Mouse (Mus musculus): ENCODE data around the gene Tmem223. TPM values are rescaled to one million over a fixed set of nuclear protein-coding genes. Genes with fewer than 3 reads are reported as not detected.

The Tmem223 gene
- total and polyA plus RNA-seq, 2 experiments from 2014 or later: 241 to 269 TPM

- H3K4me1 ChIP-seq (ENCODE audit: insufficient read depth): peaks cover 32% of the 10 kb centered on the region
- ATAC-seq: no peak
Measured at GRCm38 (mm10) chr19:8818301-8818798, 47.6 kb downstream of the Tmem223 start.

GRCm38 (mm10) chr19:8818801-8819595 lies 48.2 kb downstream of the Tmem223 start, which contains the start of gene Ttc9c:
Ttc9c (minus strand) TSS chr19:8819333.
- Histone ChIP-seq H3K27me3 (ENCODE audit: insufficient read depth, low read length) (no peaks in the 10 kb centered on the region), H3K9me3 (ENCODE audit: low read length) (no peaks in the 10 kb centered on the region), H3K4me3 (ENCODE audit: low read depth, low read length) (peak within 1 kb of the TSS; percentile 97), H3K27ac (ENCODE audit: low read depth, low read length) (peak within 1 kb of the TSS; percentile 100), H3K9ac (peak within 1 kb of the TSS; percentile 96), H3K4me1 (ENCODE audit: insufficient read depth) (peaks cover 32% of the 10 kb centered on the region), H3K4me2 (ENCODE audit: low read depth) (peak within 1 kb of the TSS; percentile 88), H3K36me3 (ENCODE audit: insufficient read depth) (peaks cover 11% of the 10 kb centered on the region)
- peak; percentile 99 for DNase-seq
- under 1% methylated on average over 33 of the region's 33 CpGs for WGBS
- peak; percentile 92 for ATAC-seq
- no peak for TF ChIP-seq CTCF (IDR thresholded peaks at IDR 0.05; ENCODE audit: low read depth)

More at GRCm38 (mm10) chr19:8818301-8818798, 47.6 kb downstream of the Tmem223 start:
- Histone ChIP-seq H3K9ac (peak overlapping the region; percentile 63), H3K4me2 (ENCODE audit: low read depth) (peak overlapping the region; percentile 88), H3K36me3 (ENCODE audit: insufficient read depth) (peaks cover 5% of the 10 kb centered on the region), H3K9me3 (ENCODE audit: low read length) (no peaks in the 10 kb centered on the region), H3K4me3 (ENCODE audit: low read depth, low read length) (peak overlapping the region; percentile 97), H3K27ac (ENCODE audit: low read depth, low read length) (peak overlapping the region; percentile 100), H3K27me3 (ENCODE audit: insufficient read depth, low read length) (no peaks in the 10 kb centered on the region)
- no peak for TF ChIP-seq CTCF (IDR thresholded peaks at IDR 0.05; ENCODE audit: low read depth)
- DNase-seq: no peak
- WGBS: 27% methylated on average over 14 of the region's 14 CpGs

GRCm38 (mm10) chr19:8819596-8820423 lies 49.0 kb downstream of the Tmem223 start, which contains the start of gene Hnrnpul2:
Hnrnpul2 (plus strand) TSS chr19:8820010.
- Histone ChIP-seq H3K9me3 (ENCODE audit: low read length) (no peaks in the 10 kb centered on the region), H3K27me3 (ENCODE audit: insufficient read depth, low read length) (no peaks in the 10 kb centered on the region), H3K4me2 (ENCODE audit: low read depth) (peak within 1 kb of the TSS; percentile 88), H3K36me3 (ENCODE audit: insufficient read depth) (peaks cover 17% of the 10 kb centered on the region), H3K4me1 (ENCODE audit: insufficient read depth) (peaks cover 32% of the 10 kb centered on the region), H3K4me3 (ENCODE audit: low read depth, low read length) (peak within 1 kb of the TSS; percentile 97), H3K9ac (peak within 1 kb of the TSS; percentile 96), H3K27ac (ENCODE audit: low read depth, low read length) (peak within 1 kb of the TSS; percentile 100)
- TF ChIP-seq CTCF (IDR thresholded peaks at IDR 0.05; ENCODE audit: low read depth): 0 out of 2 replicates have a peak, but pooled peaks have one; percentile 1
- ATAC-seq (peak; percentile 93), DNase-seq (peak; percentile 100)
- WGBS: 2% methylated on average over 74 of the region's 83 CpGs

GRCm38 (mm10) chr19:8820424-8820956 lies 49.7 kb downstream of the Tmem223 start:
- H3K9me3 ChIP-seq (ENCODE audit: low read length): no peaks in the 10 kb centered on the region
- H3K27me3 ChIP-seq (ENCODE audit: insufficient read depth, low read length): no peaks in the 10 kb centered on the region
- peak overlapping the region; percentile 97 for H3K4me3 ChIP-seq (ENCODE audit: low read depth, low read length)
- peaks cover 32% of the 10 kb centered on the region for H3K4me1 ChIP-seq (ENCODE audit: insufficient read depth)
- ATAC-seq (no peak), DNase-seq (no peak)
- peak overlapping the region; percentile 100 for H3K27ac ChIP-seq (ENCODE audit: low read depth, low read length)
- WGBS: under 1% methylated on average over 47 of the region's 48 CpGs
- TF ChIP-seq CTCF (IDR thresholded peaks at IDR 0.05; ENCODE audit: low read depth): no peak
- H3K36me3 ChIP-seq (ENCODE audit: insufficient read depth): peaks cover 21% of the 10 kb centered on the region
- peak overlapping the region; percentile 96 for H3K9ac ChIP-seq
- peak overlapping the region; percentile 88 for H3K4me2 ChIP-seq (ENCODE audit: low read depth)

- H3K4me2 ChIP-seq (ENCODE audit: low read depth): peak overlapping the region; percentile 88
- peaks cover 26% of the 10 kb centered on the region for H3K36me3 ChIP-seq (ENCODE audit: insufficient read depth)
- DNase-seq: no peak
- TF ChIP-seq CTCF (IDR thresholded peaks at IDR 0.05; ENCODE audit: low read depth): no peak
- peaks cover 32% of the 10 kb centered on the region for H3K4me1 ChIP-seq (ENCODE audit: insufficient read depth)
- H3K27me3 ChIP-seq (ENCODE audit: insufficient read depth, low read length): no peaks in the 10 kb centered on the region
- peak overlapping the region; percentile 96 for H3K9ac ChIP-seq
- H3K4me3 ChIP-seq (ENCODE audit: low read depth, low read length): peak overlapping the region; percentile 97
- ATAC-seq: no peak
- under 1% methylated on average over 7 of the region's 7 CpGs for WGBS
- no peaks in the 10 kb centered on the region for H3K9me3 ChIP-seq (ENCODE audit: low read length)
- no peak overlapping the region for H3K27ac ChIP-seq (ENCODE audit: low read depth, low read length)
Measured at GRCm38 (mm10) chr19:8821146-8821545, 50.4 kb downstream of the Tmem223 start.

Small RNA genes lying within 50 kb of the gene (microRNA-seq; reads per million reads assigned to microRNA genes)
- 0 reads per million in 2 experiments for gene Mir6992

Other genes with a start within 250 kb of the Tmem223 start
Only the 30 nearest of the 33 such genes appear.
- 9.1 and 13.1 TPM in 2 replicates for gene Slc22a8, start 179.7 kb upstream of the Tmem223 start, total RNA-seq (2014; rRNA removed)
- gene Slc22a8, start 179.7 kb upstream of the Tmem223 start, polyA plus RNA-seq (2015; fragmentation: Nextera tagmentation; extraction: Ambion mirVana): 16.6 and 19.0 TPM in 2 replicates
- gene Slc22a6, start 153.0 kb upstream of the Tmem223 start, total RNA-seq (2014; rRNA removed): 11.5 and 19.0 TPM in 2 replicates
- 13.2 and 15.5 TPM in 2 replicates for gene Slc22a6, start 153.0 kb upstream of the Tmem223 start, polyA plus RNA-seq (2015; fragmentation: Nextera tagmentation; extraction: Ambion mirVana)
- gene Chrm1, start 107.2 kb upstream of the Tmem223 start, total RNA-seq (2014; rRNA removed): 17.0 and 17.5 TPM in 2 replicates
- 12.4 and 14.9 TPM in 2 replicates for gene Chrm1, start 107.2 kb upstream of the Tmem223 start, polyA plus RNA-seq (2015; fragmentation: Nextera tagmentation; extraction: Ambion mirVana)
- gene Slc3a2, start 47.6 kb upstream of the Tmem223 start, total RNA-seq (2014; rRNA removed): 107 and 116 TPM in 2 replicates
- 247 and 256 TPM in 2 replicates for gene Slc3a2, start 47.6 kb upstream of the Tmem223 start, polyA plus RNA-seq (2015; fragmentation: Nextera tagmentation; extraction: Ambion mirVana)
- 74.1 and 85.9 TPM in 2 replicates for gene Wdr74, start 35.2 kb upstream of the Tmem223 start, total RNA-seq (2014; rRNA removed)
- 98.7 and 113 TPM in 2 replicates for gene Wdr74, start 35.2 kb upstream of the Tmem223 start, polyA plus RNA-seq (2015; fragmentation: Nextera tagmentation; extraction: Ambion mirVana)
- gene 1700092M07Rik, start 30.3 kb upstream of the Tmem223 start, total RNA-seq (2014; rRNA removed): not detected in 2 replicates
- 0.65 and 0.67 TPM in 2 replicates for gene 1700092M07Rik, start 30.3 kb upstream of the Tmem223 start, polyA plus RNA-seq (2015; fragmentation: Nextera tagmentation; extraction: Ambion mirVana)
- gene Stx5a, start 29.6 kb upstream of the Tmem223 start, total RNA-seq (2014; rRNA removed): 130 and 140 TPM in 2 replicates
- gene Stx5a, start 29.6 kb upstream of the Tmem223 start, polyA plus RNA-seq (2015; fragmentation: Nextera tagmentation; extraction: Ambion mirVana): 86.4 and 97.6 TPM in 2 replicates
- 81.7 and 114 TPM in 2 replicates for gene Nxf1, start 13.9 kb upstream of the Tmem223 start, total RNA-seq (2014; rRNA removed)
- gene Nxf1, start 13.9 kb upstream of the Tmem223 start, polyA plus RNA-seq (2015; fragmentation: Nextera tagmentation; extraction: Ambion mirVana): 97.1 and 97.9 TPM in 2 replicates
- 17.4 and 19.6 TPM in 2 replicates for gene Tmem179b, start 3.5 kb downstream of the Tmem223 start, total RNA-seq (2014; rRNA removed)
- gene Tmem179b, start 3.5 kb downstream of the Tmem223 start, polyA plus RNA-seq (2015; fragmentation: Nextera tagmentation; extraction: Ambion mirVana): 22.4 and 22.6 TPM in 2 replicates
- gene Taf6l, start 15.4 kb downstream of the Tmem223 start, total RNA-seq (2014; rRNA removed): 27.2 and 31.7 TPM in 2 replicates
- 25.1 and 25.2 TPM in 2 replicates for gene Taf6l, start 15.4 kb downstream of the Tmem223 start, polyA plus RNA-seq (2015; fragmentation: Nextera tagmentation; extraction: Ambion mirVana)
- gene Polr2g, start 27.6 kb downstream of the Tmem223 start, total RNA-seq (2014; rRNA removed): 89.3 and 99.3 TPM in 2 replicates
- 193 and 216 TPM in 2 replicates for gene Polr2g, start 27.6 kb downstream of the Tmem223 start, polyA plus RNA-seq (2015; fragmentation: Nextera tagmentation; extraction: Ambion mirVana)
- gene Zbtb3, start 31.6 kb downstream of the Tmem223 start, total RNA-seq (2014; rRNA removed): 7.0 and 7.3 TPM in 2 replicates
- 4.3 and 5.0 TPM in 2 replicates for gene Zbtb3, start 31.6 kb downstream of the Tmem223 start, polyA plus RNA-seq (2015; fragmentation: Nextera tagmentation; extraction: Ambion mirVana)
- 71.9 and 72.6 TPM in 2 replicates for gene Ttc9c, start 48.3 kb downstream of the Tmem223 start, total RNA-seq (2014; rRNA removed)
- gene Ttc9c, start 48.3 kb downstream of the Tmem223 start, polyA plus RNA-seq (2015; fragmentation: Nextera tagmentation; extraction: Ambion mirVana): 34.1 and 44.4 TPM in 2 replicates
- gene Hnrnpul2, start 49.0 kb downstream of the Tmem223 start, total RNA-seq (2014; rRNA removed): 28.2 and 38.3 TPM in 2 replicates
- gene Hnrnpul2, start 49.0 kb downstream of the Tmem223 start, polyA plus RNA-seq (2015; fragmentation: Nextera tagmentation; extraction: Ambion mirVana): 3.9 and 5.3 TPM in 2 replicates
- gene AC129217.1, start 58.8 kb downstream of the Tmem223 start, total RNA-seq (2014; rRNA removed): not detected in 2 replicates
- gene AC129217.1, start 58.8 kb downstream of the Tmem223 start, polyA plus RNA-seq (2015; fragmentation: Nextera tagmentation; extraction: Ambion mirVana): not detected in 2 replicates
- gene Bscl2, start 66.5 kb downstream of the Tmem223 start, total RNA-seq (2014; rRNA removed): 81.5 and 91.5 TPM in 2 replicates
- 78.9 and 88.9 TPM in 2 replicates for gene Bscl2, start 66.5 kb downstream of the Tmem223 start, polyA plus RNA-seq (2015; fragmentation: Nextera tagmentation; extraction: Ambion mirVana)
- gene Gng3, start 68.2 kb downstream of the Tmem223 start, total RNA-seq (2014; rRNA removed): 68.0 and 78.5 TPM in 2 replicates
- gene Gng3, start 68.2 kb downstream of the Tmem223 start, polyA plus RNA-seq (2015; fragmentation: Nextera tagmentation; extraction: Ambion mirVana): 594 and 622 TPM in 2 replicates
- 1.5 and 2.6 TPM in 2 replicates for gene Lrrn4cl, start 79.8 kb downstream of the Tmem223 start, total RNA-seq (2014; rRNA removed)
- gene Lrrn4cl, start 79.8 kb downstream of the Tmem223 start, polyA plus RNA-seq (2015; fragmentation: Nextera tagmentation; extraction: Ambion mirVana): 0.58 and 0.88 TPM in 2 replicates
- gene Ubxn1, start 100.5 kb downstream of the Tmem223 start, total RNA-seq (2014; rRNA removed): 108 and 126 TPM in 2 replicates
- 168 and 185 TPM in 2 replicates for gene Ubxn1, start 100.5 kb downstream of the Tmem223 start, polyA plus RNA-seq (2015; fragmentation: Nextera tagmentation; extraction: Ambion mirVana)
- gene Uqcc3, start 109.9 kb downstream of the Tmem223 start, total RNA-seq (2014; rRNA removed): 14.2 and 36.1 TPM in 2 replicates
- gene Uqcc3, start 109.9 kb downstream of the Tmem223 start, polyA plus RNA-seq (2015; fragmentation: Nextera tagmentation; extraction: Ambion mirVana): 59.1 TPM in 2 replicates
- 5.0 and 7.2 TPM in 2 replicates for gene Lbhd1, start 112.7 kb downstream of the Tmem223 start, total RNA-seq (2014; rRNA removed)
- 30.3 and 36.5 TPM in 2 replicates for gene Lbhd1, start 112.7 kb downstream of the Tmem223 start, polyA plus RNA-seq (2015; fragmentation: Nextera tagmentation; extraction: Ambion mirVana)
- not detected in 2 replicates for gene Gm49403, start 112.9 kb downstream of the Tmem223 start, total RNA-seq (2014; rRNA removed)
- gene Gm49403, start 112.9 kb downstream of the Tmem223 start, polyA plus RNA-seq (2015; fragmentation: Nextera tagmentation; extraction: Ambion mirVana): not detected in 2 replicates
- gene 1810009A15Rik, start 117.9 kb downstream of the Tmem223 start, total RNA-seq (2014; rRNA removed): 26.0 and 37.5 TPM in 2 replicates
- 31.9 and 45.7 TPM in 2 replicates for gene 1810009A15Rik, start 117.9 kb downstream of the Tmem223 start, polyA plus RNA-seq (2015; fragmentation: Nextera tagmentation; extraction: Ambion mirVana)
- 0.95 TPM in 1 of 2 replicates, not detected in the other for gene Gm49416, start 117.9 kb downstream of the Tmem223 start, total RNA-seq (2014; rRNA removed)
- gene Gm49416, start 117.9 kb downstream of the Tmem223 start, polyA plus RNA-seq (2015; fragmentation: Nextera tagmentation; extraction: Ambion mirVana): 1.4 TPM in 1 of 2 replicates, not detected in the other
- 26.1 and 29.9 TPM in 2 replicates for gene Ints5, start 122.0 kb downstream of the Tmem223 start, total RNA-seq (2014; rRNA removed)
- 23.6 and 26.8 TPM in 2 replicates for gene Ints5, start 122.0 kb downstream of the Tmem223 start, polyA plus RNA-seq (2015; fragmentation: Nextera tagmentation; extraction: Ambion mirVana)
- 67.7 and 96.7 TPM in 2 replicates for gene Ganab, start 127.1 kb downstream of the Tmem223 start, total RNA-seq (2014; rRNA removed)
- gene Ganab, start 127.1 kb downstream of the Tmem223 start, polyA plus RNA-seq (2015; fragmentation: Nextera tagmentation; extraction: Ambion mirVana): 47.0 and 54.0 TPM in 2 replicates
- 99.6 and 120 TPM in 2 replicates for gene B3gat3, start 149.4 kb downstream of the Tmem223 start, total RNA-seq (2014; rRNA removed)
- gene B3gat3, start 149.4 kb downstream of the Tmem223 start, polyA plus RNA-seq (2015; fragmentation: Nextera tagmentation; extraction: Ambion mirVana): 89.3 and 94.0 TPM in 2 replicates
- gene Rom1, start 158.4 kb downstream of the Tmem223 start, total RNA-seq (2014; rRNA removed): 2.3 and 3.5 TPM in 2 replicates
- gene Rom1, start 158.4 kb downstream of the Tmem223 start, polyA plus RNA-seq (2015; fragmentation: Nextera tagmentation; extraction: Ambion mirVana): 2.4 and 3.3 TPM in 2 replicates
- gene Eml3, start 158.6 kb downstream of the Tmem223 start, total RNA-seq (2014; rRNA removed): 5.1 and 7.3 TPM in 2 replicates
- 7.5 and 8.1 TPM in 2 replicates for gene Eml3, start 158.6 kb downstream of the Tmem223 start, polyA plus RNA-seq (2015; fragmentation: Nextera tagmentation; extraction: Ambion mirVana)
- gene Mta2, start 170.9 kb downstream of the Tmem223 start, total RNA-seq (2014; rRNA removed): 71.2 and 86.4 TPM in 2 replicates
- 87.8 and 91.3 TPM in 2 replicates for gene Mta2, start 170.9 kb downstream of the Tmem223 start, polyA plus RNA-seq (2015; fragmentation: Nextera tagmentation; extraction: Ambion mirVana)